Mouse (Mus musculus): ENCODE results near the gene Gm11238. TPM values are rescaled to one million over a fixed set of nuclear protein-coding genes. Genes with fewer than 3 reads are reported as not detected.
A peak's percentile ranks its signal among the peaks of the same experiment; 100 is the strongest.
"Not testable (repeated sequence)": the region's sequence is repeated elsewhere in the genome, so short reads cannot be mapped to it uniquely, and the experiment has no call there.

The Gm11238 gene
- not detected in 2 replicates for polyA plus RNA-seq (2012; rRNA removed)

DNA sequence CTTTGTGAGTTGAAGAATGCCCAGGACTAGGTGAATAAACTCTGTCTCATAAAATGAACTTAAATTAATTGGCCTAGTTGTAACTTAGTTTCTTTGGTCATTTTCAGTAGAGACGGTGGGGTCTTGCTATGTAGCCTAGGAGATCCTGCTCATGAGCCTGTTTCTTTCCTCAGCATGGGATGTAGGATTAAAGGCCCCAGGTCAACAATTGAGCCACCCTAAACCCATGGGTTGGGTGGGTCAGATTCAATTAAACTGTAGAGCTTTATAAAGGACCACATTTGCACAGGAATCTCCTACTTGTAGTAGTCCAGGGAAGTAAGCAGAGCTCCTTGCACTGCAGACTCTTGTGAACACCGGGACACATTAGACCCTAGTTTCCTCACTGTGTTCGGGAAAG lies at the start of gene Gm11238:
Gm11238 (plus strand) TSS at position 301 of the 400 bp plus-strand sequence.
- not testable (repeated sequence) for DNase-seq (ENCODE audit: low read depth)

DNA sequence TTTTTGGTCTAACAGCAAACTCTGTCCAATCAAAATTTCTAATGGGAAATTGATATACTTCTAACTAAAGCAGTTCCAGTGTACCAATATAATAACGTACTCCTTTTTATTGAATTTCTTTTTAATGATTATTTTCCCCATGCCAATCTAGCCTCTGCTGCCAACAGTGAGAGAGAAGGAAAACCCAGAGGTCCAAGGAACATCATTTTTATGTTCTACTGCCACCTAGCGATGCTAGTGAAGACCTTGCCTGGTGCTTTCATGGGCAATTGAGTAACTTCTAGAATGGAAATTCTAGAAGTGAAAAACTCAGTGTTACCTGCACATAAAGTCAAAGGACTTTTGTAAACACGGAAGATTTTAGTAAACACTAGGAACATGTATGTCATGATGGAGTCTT lies 8.4 kb upstream of the Gm11238 start:
- peak; percentile 73; the same call in 1 of the 2 replicates for TF ChIP-seq CTCF (IDR thresholded peaks at IDR 0.05; ENCODE audit: borderline replicate concordance, extremely low read depth, insufficient read depth, insufficient read length)
- no peak for TF ChIP-seq POLR2A (IDR thresholded peaks at IDR 0.05; ENCODE audit: borderline replicate concordance, extremely low read depth, insufficient read depth, insufficient read length, poor library complexity, severe bottlenecking)

DNA sequence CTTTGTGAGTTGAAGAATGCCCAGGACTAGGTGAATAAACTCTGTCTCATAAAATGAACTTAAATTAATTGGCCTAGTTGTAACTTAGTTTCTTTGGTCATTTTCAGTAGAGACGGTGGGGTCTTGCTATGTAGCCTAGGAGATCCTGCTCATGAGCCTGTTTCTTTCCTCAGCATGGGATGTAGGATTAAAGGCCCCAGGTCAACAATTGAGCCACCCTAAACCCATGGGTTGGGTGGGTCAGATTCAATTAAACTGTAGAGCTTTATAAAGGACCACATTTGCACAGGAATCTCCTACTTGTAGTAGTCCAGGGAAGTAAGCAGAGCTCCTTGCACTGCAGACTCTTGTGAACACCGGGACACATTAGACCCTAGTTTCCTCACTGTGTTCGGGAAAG lies 15.0 kb downstream of the Gm11238 start, which contains the start of gene Gm11237:
Gm11237 (plus strand) TSS at position 301 of the 400 bp plus-strand sequence.
- DNase-seq (ENCODE audit: low read depth) = not testable (repeated sequence)

More for the DNA sequence above, 8.4 kb upstream of the Gm11238 start:
- DNase-seq (ENCODE audit: low read depth) = peak; percentile 86

DNA sequence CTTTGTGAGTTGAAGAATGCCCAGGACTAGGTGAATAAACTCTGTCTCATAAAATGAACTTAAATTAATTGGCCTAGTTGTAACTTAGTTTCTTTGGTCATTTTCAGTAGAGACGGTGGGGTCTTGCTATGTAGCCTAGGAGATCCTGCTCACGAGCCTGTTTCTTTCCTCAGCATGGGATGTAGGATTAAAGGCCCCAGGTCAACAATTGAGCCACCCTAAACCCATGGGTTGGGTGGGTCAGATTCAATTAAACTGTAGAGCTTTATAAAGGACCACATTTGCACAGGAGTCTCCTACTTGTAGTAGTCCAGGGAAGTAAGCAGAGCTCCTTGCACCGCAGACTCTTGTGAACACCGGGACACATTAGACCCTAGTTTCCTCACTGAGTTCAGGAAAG lies 30.1 kb downstream of the Gm11238 start, which contains the start of gene Gm11236:
Gm11236 (plus strand) TSS at position 301 of the 400 bp plus-strand sequence.
- not testable (repeated sequence) for DNase-seq (ENCODE audit: low read depth)

DNA sequence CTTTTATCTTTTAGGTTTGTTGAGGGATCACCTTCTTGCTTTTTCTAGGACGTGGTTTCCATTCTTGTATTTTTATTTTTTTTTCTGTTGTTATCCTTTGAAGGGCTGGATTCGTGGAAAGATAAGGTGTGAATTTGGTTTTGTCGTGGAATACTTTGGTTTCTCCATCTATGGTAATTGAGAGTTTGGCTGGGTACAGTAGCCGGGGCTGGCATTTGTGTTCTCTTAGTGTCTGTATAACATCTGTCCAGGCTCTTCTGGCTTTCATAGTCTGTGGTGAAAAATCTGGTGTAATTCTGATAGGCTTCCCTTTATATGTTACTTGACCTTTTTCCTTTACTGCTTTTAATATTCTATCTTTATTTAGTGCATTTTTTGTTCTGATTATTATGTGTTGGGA lies 54.2 kb downstream of the Gm11238 start:
- not testable (repeated sequence) for DNase-seq (ENCODE audit: low read depth)

DNA sequence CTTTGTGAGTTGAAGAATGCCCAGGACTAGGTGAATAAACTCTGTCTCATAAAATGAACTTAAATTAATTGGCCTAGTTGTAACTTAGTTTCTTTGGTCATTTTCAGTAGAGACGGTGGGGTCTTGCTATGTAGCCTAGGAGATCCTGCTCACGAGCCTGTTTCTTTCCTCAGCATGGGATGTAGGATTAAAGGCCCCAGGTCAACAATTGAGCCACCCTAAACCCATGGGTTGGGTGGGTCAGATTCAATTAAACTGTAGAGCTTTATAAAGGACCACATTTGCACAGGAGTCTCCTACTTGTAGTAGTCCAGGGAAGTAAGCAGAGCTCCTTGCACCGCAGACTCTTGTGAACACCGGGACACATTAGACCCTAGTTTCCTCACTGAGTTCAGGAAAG lies 60.4 kb downstream of the Gm11238 start, which contains the start of gene Gm11239:
Gm11239 (plus strand) TSS at position 301 of the 400 bp plus-strand sequence.
- DNase-seq (ENCODE audit: low read depth) = not testable (repeated sequence)

DNA sequence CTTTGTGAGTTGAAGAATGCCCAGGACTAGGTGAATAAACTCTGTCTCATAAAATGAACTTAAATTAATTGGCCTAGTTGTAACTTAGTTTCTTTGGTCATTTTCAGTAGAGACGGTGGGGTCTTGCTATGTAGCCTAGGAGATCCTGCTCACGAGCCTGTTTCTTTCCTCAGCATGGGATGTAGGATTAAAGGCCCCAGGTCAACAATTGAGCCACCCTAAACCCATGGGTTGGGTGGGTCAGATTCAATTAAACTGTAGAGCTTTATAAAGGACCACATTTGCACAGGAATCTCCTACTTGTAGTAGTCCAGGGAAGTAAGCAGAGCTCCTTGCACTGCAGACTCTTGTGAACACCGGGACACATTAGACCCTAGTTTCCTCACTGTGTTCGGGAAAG lies 75.5 kb downstream of the Gm11238 start, which contains the start of gene Gm428:
Gm428 (plus strand) TSS at position 301 of the 400 bp plus-strand sequence.
- DNase-seq (ENCODE audit: low read depth) = not testable (repeated sequence)

Other genes starting within 250 kb of the Gm11238 start
- not detected in 2 replicates for gene Gm11487, start 202.8 kb upstream of the Gm11238 start, polyA plus RNA-seq (2012; rRNA removed)
- gene Gm11237, start 15.1 kb downstream of the Gm11238 start, polyA plus RNA-seq (2012; rRNA removed) = not detected in 2 replicates
- not detected in 2 replicates for gene Gm11236, start 30.2 kb downstream of the Gm11238 start, polyA plus RNA-seq (2012; rRNA removed)
- gene Gm11239, start 60.5 kb downstream of the Gm11238 start, polyA plus RNA-seq (2012; rRNA removed) = not detected in 2 replicates
- not detected in 2 replicates for gene Gm428, start 75.6 kb downstream of the Gm11238 start, polyA plus RNA-seq (2012; rRNA removed)
- gene Rasef, start 183.1 kb downstream of the Gm11238 start, polyA plus RNA-seq (2012; rRNA removed) = 0.15 and 0.23 TPM in 2 replicates